Mouse (Mus musculus): ENCODE measurements around the gene Srgap2.
"Not testable (repeated sequence)": the region's sequence is repeated elsewhere in the genome, so short reads cannot be mapped to it uniquely, and the experiment has no call there.

The Srgap2 gene

GRCm38 (mm10) chr1:131290648-131291047, 236.5 kb downstream of the Srgap2 start:
- no peak for DNase-seq (ENCODE audit: low read depth, low spot score)

GRCm38 (mm10) chr1:131288938-131289337, 238.2 kb downstream of the Srgap2 start:
- DNase-seq (ENCODE audit: low read depth, low spot score) = no peak

- no peak for DNase-seq (ENCODE audit: low read depth, low spot score)
These were observed 239.9 kb downstream of the Srgap2 start for GRCm38 (mm10) chr1:131287267-131287666.

- no peak for DNase-seq (ENCODE audit: low read depth, low spot score)
These were observed 240.3 kb downstream of the Srgap2 start for GRCm38 (mm10) chr1:131286803-131287202.

- no peak for DNase-seq (ENCODE audit: low read depth, low spot score)
These were observed 242.5 kb downstream of the Srgap2 start for GRCm38 (mm10) chr1:131284616-131285015.

GRCm38 (mm10) chr1:131284167-131284566, 243.0 kb downstream of the Srgap2 start:
- DNase-seq (ENCODE audit: low read depth, low spot score) = no peak

GRCm38 (mm10) chr1:131281731-131282130, 245.4 kb downstream of the Srgap2 start:
- DNase-seq (ENCODE audit: low read depth, low spot score) = no peak

GRCm38 (mm10) chr1:131280280-131280679, 246.9 kb downstream of the Srgap2 start:
- DNase-seq (ENCODE audit: low read depth, low spot score) = no peak

- no peak for DNase-seq (ENCODE audit: low read depth, low spot score)
These were observed 247.7 kb downstream of the Srgap2 start, which contains the start of gene Ikbke for GRCm38 (mm10) chr1:131279456-131279776. Gene Ikbke, minus strand, starts transcription at chr1:131279606.

GRCm38 (mm10) chr1:131278606-131279455, 248.3 kb downstream of the Srgap2 start:
- DNase-seq (ENCODE audit: low read depth, low spot score) = no peak

GRCm38 (mm10) chr1:131276831-131277230, 250.3 kb downstream of the Srgap2 start:
- DNase-seq (ENCODE audit: low read depth, low spot score) = no peak

GRCm38 (mm10) chr1:131275577-131275976, 251.6 kb downstream of the Srgap2 start:
- no peak for DNase-seq (ENCODE audit: low read depth, low spot score)

- DNase-seq (ENCODE audit: low read depth, low spot score) = no peak
These were observed 252.2 kb downstream of the Srgap2 start for GRCm38 (mm10) chr1:131274725-131275539.

GRCm38 (mm10) chr1:131269797-131270578, 257.2 kb downstream of the Srgap2 start:
- DNase-seq (ENCODE audit: low read depth, low spot score) = no peak

- no peak for DNase-seq (ENCODE audit: low read depth, low spot score)
These were observed 258.4 kb downstream of the Srgap2 start for GRCm38 (mm10) chr1:131268776-131269175.

GRCm38 (mm10) chr1:131263905-131264304, 263.2 kb downstream of the Srgap2 start:
- DNase-seq (ENCODE audit: low read depth, low spot score) = no peak

- DNase-seq (ENCODE audit: low read depth, low spot score) = no peak
These were observed 266.9 kb downstream of the Srgap2 start for GRCm38 (mm10) chr1:131260309-131260656.

GRCm38 (mm10) chr1:131259632-131260308, 267.4 kb downstream of the Srgap2 start:
- no peak for DNase-seq (ENCODE audit: low read depth, low spot score)

- DNase-seq (ENCODE audit: low read depth, low spot score) = no peak
These were observed 269.9 kb downstream of the Srgap2 start for GRCm38 (mm10) chr1:131257288-131257687.

- DNase-seq (ENCODE audit: low read depth, low spot score) = not testable (repeated sequence)
These were observed 274.5 kb downstream of the Srgap2 start for GRCm38 (mm10) chr1:131252516-131253250.

Data from brain, embryonic 18.5 days (tissue).